Mouse (Mus musculus): ENCODE measurements at regions not wholly inside any gene's neighbourhood (a gene's known extent, or its start where the extent isn't known, plus 50 kb on each side); places are given as distances from the start of the nearest gene placed in this dataset.

- 82% methylated on average over 13 of the region's 13 CpGs for WGBS
- no peaks in the 10 kb centered on the region for H3K4me1 ChIP-seq (ENCODE audit: control insufficient read depth, insufficient read depth, low read length)
- TF ChIP-seq POLR2A (IDR thresholded peaks at IDR 0.05; ENCODE audit: insufficient read depth, low read depth, low read length) (no peak), CTCF (IDR thresholded peaks at IDR 0.05; ENCODE audit: insufficient read depth, low read depth, low read length) (no peak)
- no peak overlapping the region for H3K27ac ChIP-seq (ENCODE audit: insufficient read depth, low read depth, low read length)
- H3K4me3 ChIP-seq (ENCODE audit: insufficient read depth, low read depth, low read length) = no peak overlapping the region
These were observed 462.4 kb upstream of the Tbx3 start for GRCm38 (mm10) chr5:119208077-119208476.

DNA sequence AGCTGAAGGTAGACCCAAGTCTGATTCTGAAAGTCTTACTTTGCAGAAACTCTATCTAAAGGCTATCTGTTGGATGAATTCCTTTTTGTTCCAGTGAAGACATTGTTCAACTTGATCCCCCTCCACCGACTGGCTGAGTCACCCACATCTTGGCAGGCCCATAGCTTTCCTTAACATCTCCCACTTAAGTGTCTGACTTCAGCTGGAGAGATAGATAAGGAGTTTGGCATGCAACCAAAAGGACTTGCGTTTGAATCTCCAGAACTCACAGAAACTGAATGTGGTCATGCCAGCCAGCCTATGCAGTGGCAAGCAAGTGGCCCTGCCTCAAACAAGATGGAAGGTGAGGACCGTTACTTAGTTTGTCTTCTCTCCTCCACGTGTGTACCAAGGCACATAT lies 457.3 kb upstream of the Tbx3 start:
- 51% methylated on average over 4 of the region's 4 CpGs for WGBS
- H3K27ac ChIP-seq (ENCODE audit: insufficient read depth, low read depth, low read length) = no peak overlapping the region
- no peak overlapping the region for H3K4me3 ChIP-seq (ENCODE audit: insufficient read depth, low read depth, low read length)
- H3K4me1 ChIP-seq (ENCODE audit: control insufficient read depth, insufficient read depth, low read length) = no peaks in the 10 kb centered on the region; the same call in 1 of the 2 replicates
- TF ChIP-seq POLR2A (IDR thresholded peaks at IDR 0.05; ENCODE audit: insufficient read depth, low read depth, low read length) (no peak), CTCF (IDR thresholded peaks at IDR 0.05; ENCODE audit: insufficient read depth, low read depth, low read length) (no peak)

GRCm38 (mm10) chr5:119213692-119214357 lies 456.6 kb upstream of the Tbx3 start:
- Histone ChIP-seq H3K4me1 (ENCODE audit: control insufficient read depth, insufficient read depth, low read length) (no peaks in the 10 kb centered on the region; the same call in 1 of the 2 replicates), H3K27ac (ENCODE audit: insufficient read depth, low read depth, low read length) (no peak overlapping the region), H3K4me3 (ENCODE audit: insufficient read depth, low read depth, low read length) (no peak overlapping the region)
- WGBS = 70% methylated on average over 7 of the region's 7 CpGs
- TF ChIP-seq CTCF (IDR thresholded peaks at IDR 0.05; ENCODE audit: insufficient read depth, low read depth, low read length) = no peak
- no peak for TF ChIP-seq POLR2A (IDR thresholded peaks at IDR 0.05; ENCODE audit: insufficient read depth, low read depth, low read length)

- 70% methylated on average over 9 of the region's 9 CpGs for WGBS
- H3K4me1 ChIP-seq (ENCODE audit: control insufficient read depth, insufficient read depth, low read length) = no peaks in the 10 kb centered on the region; the same call in 1 of the 2 replicates
- TF ChIP-seq POLR2A (IDR thresholded peaks at IDR 0.05; ENCODE audit: insufficient read depth, low read depth, low read length) = no peak
- H3K4me3 ChIP-seq (ENCODE audit: insufficient read depth, low read depth, low read length) = no peak overlapping the region
- H3K27ac ChIP-seq (ENCODE audit: insufficient read depth, low read depth, low read length) = no peak overlapping the region
These were observed 455.5 kb upstream of the Tbx3 start for GRCm38 (mm10) chr5:119214937-119215336.

DNA sequence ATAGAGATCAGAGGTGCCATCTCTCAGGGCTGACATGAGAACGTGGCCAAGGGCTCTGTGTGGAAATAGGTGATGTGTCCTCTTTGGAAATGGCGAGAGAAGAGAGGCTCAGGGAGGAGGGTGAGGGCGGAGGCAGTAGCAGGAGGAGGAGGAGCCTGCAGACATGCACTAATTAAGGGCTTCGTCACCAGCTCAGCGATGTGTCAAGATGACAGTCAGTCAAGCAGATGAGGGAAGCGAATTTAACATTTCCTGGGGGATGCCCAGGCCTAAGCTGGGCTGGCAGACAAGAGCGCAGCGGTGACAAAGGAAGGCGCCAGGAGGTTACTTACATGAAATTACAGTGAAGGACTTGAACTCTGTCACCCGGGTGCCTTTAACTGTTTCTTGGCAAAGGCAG lies 455.1 kb upstream of the Tbx3 start:
- 49% methylated on average over 10 of the region's 10 CpGs for WGBS
- H3K27ac ChIP-seq (ENCODE audit: insufficient read depth, low read depth, low read length) = no peak overlapping the region

GRCm38 (mm10) chr5:119216146-119216545 lies 454.3 kb upstream of the Tbx3 start:
- H3K27ac ChIP-seq (ENCODE audit: insufficient read depth, low read depth, low read length) = no peak overlapping the region
- no peaks in the 10 kb centered on the region; the same call in 1 of the 2 replicates for H3K4me1 ChIP-seq (ENCODE audit: control insufficient read depth, insufficient read depth, low read length)
- 72% methylated on average over 3 of the region's 3 CpGs for WGBS
- H3K4me3 ChIP-seq (ENCODE audit: insufficient read depth, low read depth, low read length) = no peak overlapping the region
- no peak for TF ChIP-seq POLR2A (IDR thresholded peaks at IDR 0.05; ENCODE audit: insufficient read depth, low read depth, low read length)
- no peak for TF ChIP-seq CTCF (IDR thresholded peaks at IDR 0.05; ENCODE audit: insufficient read depth, low read depth, low read length)

More for the DNA sequence above, 455.1 kb upstream of the Tbx3 start:
- Histone ChIP-seq H3K4me1 (ENCODE audit: control insufficient read depth, insufficient read depth, low read length) (no peaks in the 10 kb centered on the region; the same call in 1 of the 2 replicates), H3K4me3 (ENCODE audit: insufficient read depth, low read depth, low read length) (no peak overlapping the region)
- TF ChIP-seq POLR2A (IDR thresholded peaks at IDR 0.05; ENCODE audit: insufficient read depth, low read depth, low read length) (no peak), CTCF (IDR thresholded peaks at IDR 0.05; ENCODE audit: insufficient read depth, low read depth, low read length) (no peak)

- H3K27ac ChIP-seq (ENCODE audit: insufficient read depth, low read depth, low read length) = no peak overlapping the region
- H3K4me3 ChIP-seq (ENCODE audit: insufficient read depth, low read depth, low read length) = no peak overlapping the region
- H3K4me1 ChIP-seq (ENCODE audit: control insufficient read depth, insufficient read depth, low read length) = no peaks in the 10 kb centered on the region; the same call in 1 of the 2 replicates
- 92% methylated on average over 9 of the region's 9 CpGs for WGBS
- TF ChIP-seq CTCF (IDR thresholded peaks at IDR 0.05; ENCODE audit: insufficient read depth, low read depth, low read length) (no peak), POLR2A (IDR thresholded peaks at IDR 0.05; ENCODE audit: insufficient read depth, low read depth, low read length) (no peak)
These were observed 453.4 kb upstream of the Tbx3 start for GRCm38 (mm10) chr5:119217077-119217476.

GRCm38 (mm10) chr5:119228691-119229090 lies 441.8 kb upstream of the Tbx3 start:
- no peak for TF ChIP-seq CTCF (IDR thresholded peaks at IDR 0.05; ENCODE audit: insufficient read depth, low read depth, low read length)
- TF ChIP-seq POLR2A (IDR thresholded peaks at IDR 0.05; ENCODE audit: insufficient read depth, low read depth, low read length) = no peak
- Histone ChIP-seq H3K4me3 (ENCODE audit: insufficient read depth, low read depth, low read length) (no peak overlapping the region), H3K4me1 (ENCODE audit: control insufficient read depth, insufficient read depth, low read length) (no peaks in the 10 kb centered on the region), H3K27ac (ENCODE audit: insufficient read depth, low read depth, low read length) (no peak overlapping the region)
- WGBS = 89% methylated on average over 5 of the region's 5 CpGs

DNA sequence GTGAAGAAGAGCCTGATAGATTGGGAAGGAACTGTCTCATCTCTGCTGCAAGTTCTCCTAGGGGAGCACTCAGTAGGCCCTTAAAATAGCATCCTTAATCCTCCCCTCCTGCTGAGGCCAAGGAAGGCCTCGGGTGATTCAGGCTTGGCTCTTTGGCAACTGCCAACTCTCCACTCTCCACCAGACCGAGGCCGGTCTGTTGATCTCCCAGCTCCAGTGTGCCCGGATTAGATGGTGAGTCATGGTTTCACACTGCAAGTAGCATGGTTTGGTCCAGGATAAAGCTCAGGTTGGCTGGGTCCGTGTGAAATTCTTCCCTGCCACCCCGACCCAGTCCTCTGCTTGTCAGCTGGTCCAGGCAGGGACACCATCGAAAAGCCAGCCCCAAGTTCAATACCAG lies 437.5 kb upstream of the Tbx3 start:
- H3K4me3 ChIP-seq (ENCODE audit: insufficient read depth, low read depth, low read length) = no peak overlapping the region
- TF ChIP-seq POLR2A (IDR thresholded peaks at IDR 0.05; ENCODE audit: insufficient read depth, low read depth, low read length) = no peak
- no peak for TF ChIP-seq CTCF (IDR thresholded peaks at IDR 0.05; ENCODE audit: insufficient read depth, low read depth, low read length)
- no peak overlapping the region for H3K27ac ChIP-seq (ENCODE audit: insufficient read depth, low read depth, low read length)
- 67% methylated on average over 7 of the region's 7 CpGs for WGBS
- H3K4me1 ChIP-seq (ENCODE audit: control insufficient read depth, insufficient read depth, low read length) = no peaks in the 10 kb centered on the region
